Mouse (Mus musculus): ENCODE measurements around the gene Fam129a. TPM values are rescaled to one million over a fixed set of nuclear protein-coding genes. Genes with fewer than 3 reads are reported as not detected.
"Not testable (repeated sequence)": the region's sequence is repeated elsewhere in the genome, so short reads cannot be mapped to it uniquely, and the experiment has no call there.

The Fam129a gene
- polyA plus RNA-seq, 1 experiment from 2014 or later: 16.3 TPM

DNA sequence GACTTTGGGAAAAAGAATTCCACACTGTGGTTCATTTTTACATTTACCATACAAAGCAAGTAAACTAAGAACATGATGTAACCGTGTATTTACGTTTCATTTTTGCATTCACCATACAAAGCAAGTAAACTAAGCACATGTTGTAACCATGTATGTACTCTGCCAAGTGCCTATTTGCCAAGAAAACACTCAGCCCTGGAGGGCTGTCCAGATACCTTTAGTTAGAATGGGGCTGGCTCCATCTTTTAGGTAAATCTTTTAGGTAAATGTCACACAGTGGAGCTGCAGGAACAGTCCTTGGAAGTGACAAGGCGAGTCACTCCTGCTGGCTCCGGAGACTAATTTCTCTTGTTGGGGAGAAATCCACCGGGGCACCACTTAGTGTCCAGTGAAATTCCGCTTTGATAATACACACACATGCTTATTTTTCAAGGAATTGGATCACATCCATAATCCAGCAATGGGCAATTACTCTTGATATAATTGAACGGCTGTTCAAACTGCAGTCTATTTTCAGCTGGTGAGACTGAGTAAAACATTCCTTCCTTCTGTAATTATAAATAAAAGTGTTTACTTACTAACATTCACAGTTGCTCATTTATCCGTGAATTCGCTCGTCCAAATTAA, 150.5 kb downstream of the Fam129a start:
- H3K4me2 ChIP-seq (ENCODE audit: low read depth, low read length): no peak overlapping the region
- no peaks in the 10 kb centered on the region for H3K36me3 ChIP-seq (ENCODE audit: control insufficient read depth, insufficient read depth, low read length)
- H3K4me3 ChIP-seq (ENCODE audit: low read depth, low read length): no peak overlapping the region
- 67% methylated on average over 10 of the region's 10 CpGs for WGBS
- ATAC-seq (ENCODE audit: low read depth): no peak
- DNase-seq (ENCODE audit: low spot score): no peak
- H3K9ac ChIP-seq (ENCODE audit: low read depth, low read length): no peak overlapping the region
- no peaks in the 10 kb centered on the region for H3K27me3 ChIP-seq (replicated peaks; ENCODE audit: control insufficient read depth, insufficient read depth, low read length)
- H3K9me3 ChIP-seq (ENCODE audit: control insufficient read depth, low read length): no peaks in the 10 kb centered on the region
- H3K27ac ChIP-seq (replicated peaks; ENCODE audit: low read depth, low read length): no peak overlapping the region
- no peaks in the 10 kb centered on the region for H3K4me1 ChIP-seq (ENCODE audit: control insufficient read depth, insufficient read depth, low read length)

DNA sequence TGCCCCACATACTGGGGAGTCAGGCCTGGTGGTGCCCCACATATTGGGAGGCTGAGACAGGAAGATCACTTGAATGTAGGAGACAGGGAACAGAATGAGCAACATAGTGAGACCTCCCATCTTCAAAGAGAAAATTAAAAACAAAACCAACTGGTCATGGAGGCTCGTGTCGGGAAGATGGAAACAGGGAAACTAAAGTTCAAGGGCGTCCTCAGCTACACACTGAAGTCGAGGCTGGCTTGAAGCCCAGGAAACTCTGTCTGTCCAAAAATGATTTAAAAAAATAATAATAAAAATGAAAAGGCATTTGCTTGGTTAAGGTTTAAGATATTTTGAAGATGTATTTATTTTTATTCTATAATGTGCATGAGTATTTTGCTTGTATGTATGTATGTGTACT, 152.8 kb downstream of the Fam129a start:
- ATAC-seq (ENCODE audit: low read depth): no peak
- no peaks in the 10 kb centered on the region for H3K27me3 ChIP-seq (replicated peaks; ENCODE audit: control insufficient read depth, insufficient read depth, low read length)
- 71% methylated on average over 4 of the region's 4 CpGs for WGBS
- no peaks in the 10 kb centered on the region for H3K36me3 ChIP-seq (ENCODE audit: control insufficient read depth, insufficient read depth, low read length)
- H3K9me3 ChIP-seq (ENCODE audit: control insufficient read depth, low read length): no peaks in the 10 kb centered on the region
- H3K27ac ChIP-seq (replicated peaks; ENCODE audit: low read depth, low read length): no peak overlapping the region
- H3K4me1 ChIP-seq (ENCODE audit: control insufficient read depth, insufficient read depth, low read length): no peaks in the 10 kb centered on the region
- no peak overlapping the region for H3K4me3 ChIP-seq (ENCODE audit: low read depth, low read length)
- no peak overlapping the region for H3K9ac ChIP-seq (ENCODE audit: low read depth, low read length)
- H3K4me2 ChIP-seq (ENCODE audit: low read depth, low read length): no peak overlapping the region
- no peak for DNase-seq (ENCODE audit: low spot score)

DNA sequence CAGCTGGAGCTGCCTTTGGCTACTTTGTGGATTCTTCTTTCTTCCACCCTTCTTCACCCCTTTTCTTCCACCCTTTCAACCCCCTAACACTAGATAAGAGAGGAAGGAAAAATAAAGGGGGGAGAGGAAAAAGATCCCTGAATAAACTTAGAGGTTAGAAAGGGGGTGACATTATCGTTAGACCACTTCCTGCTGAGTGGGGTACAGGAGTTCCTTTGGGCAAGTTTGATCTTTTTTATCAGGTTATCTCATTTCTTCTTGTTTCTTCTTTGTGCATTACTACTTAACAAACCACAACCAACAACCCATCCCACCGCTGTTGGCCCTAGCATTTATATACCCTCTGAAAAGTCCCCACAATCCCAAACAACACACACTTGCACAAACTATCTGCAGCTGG, 154.6 kb downstream of the Fam129a start:
- no peak overlapping the region for H3K4me3 ChIP-seq (ENCODE audit: low read depth, low read length)
- H3K4me2 ChIP-seq (ENCODE audit: low read depth, low read length): no peak overlapping the region
- no peak overlapping the region for H3K9ac ChIP-seq (ENCODE audit: low read depth, low read length)
- H3K36me3 ChIP-seq (ENCODE audit: control insufficient read depth, insufficient read depth, low read length): no peaks in the 10 kb centered on the region
- ATAC-seq (ENCODE audit: low read depth) (no peak), DNase-seq (ENCODE audit: low spot score) (no peak)
- H3K4me1 ChIP-seq (ENCODE audit: control insufficient read depth, insufficient read depth, low read length): no peaks in the 10 kb centered on the region
- H3K27ac ChIP-seq (replicated peaks; ENCODE audit: low read depth, low read length): no peak overlapping the region
- H3K9me3 ChIP-seq (ENCODE audit: control insufficient read depth, low read length): no peaks in the 10 kb centered on the region
- H3K27me3 ChIP-seq (replicated peaks; ENCODE audit: control insufficient read depth, insufficient read depth, low read length): no peaks in the 10 kb centered on the region
- WGBS: 60% methylated on average over 2 of the region's 2 CpGs

DNA sequence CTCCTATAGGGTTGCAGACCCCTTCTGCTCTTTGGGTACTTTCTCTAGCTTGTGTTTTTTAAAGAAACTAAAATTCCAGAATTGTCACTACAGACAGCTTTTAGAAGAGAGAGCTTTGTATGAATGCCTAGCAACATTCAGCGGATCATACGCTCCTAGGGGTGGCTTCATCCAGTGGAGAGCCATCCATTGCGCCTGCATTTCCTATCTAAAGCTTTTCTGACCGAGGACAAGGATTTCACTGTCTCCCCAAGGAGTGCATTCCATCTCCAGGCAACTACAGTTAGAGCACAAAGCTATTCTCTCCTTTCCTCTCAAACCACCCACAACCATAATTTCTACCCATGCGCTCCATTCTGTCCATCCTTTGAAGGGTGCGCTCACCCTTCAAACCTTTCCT, 155.4 kb downstream of the Fam129a start:
- Histone ChIP-seq H3K27ac (replicated peaks; ENCODE audit: low read depth, low read length) (no peak overlapping the region), H3K4me3 (ENCODE audit: low read depth, low read length) (no peak overlapping the region), H3K4me1 (ENCODE audit: control insufficient read depth, insufficient read depth, low read length) (no peaks in the 10 kb centered on the region), H3K27me3 (replicated peaks; ENCODE audit: control insufficient read depth, insufficient read depth, low read length) (no peaks in the 10 kb centered on the region), H3K4me2 (ENCODE audit: low read depth, low read length) (no peak overlapping the region), H3K9me3 (ENCODE audit: control insufficient read depth, low read length) (no peaks in the 10 kb centered on the region), H3K36me3 (ENCODE audit: control insufficient read depth, insufficient read depth, low read length) (no peaks in the 10 kb centered on the region), H3K9ac (ENCODE audit: low read depth, low read length) (no peak overlapping the region)
- ATAC-seq (ENCODE audit: low read depth) (no peak), DNase-seq (ENCODE audit: low spot score) (no peak)
- 80% methylated on average over 6 of the region's 6 CpGs for WGBS

DNA sequence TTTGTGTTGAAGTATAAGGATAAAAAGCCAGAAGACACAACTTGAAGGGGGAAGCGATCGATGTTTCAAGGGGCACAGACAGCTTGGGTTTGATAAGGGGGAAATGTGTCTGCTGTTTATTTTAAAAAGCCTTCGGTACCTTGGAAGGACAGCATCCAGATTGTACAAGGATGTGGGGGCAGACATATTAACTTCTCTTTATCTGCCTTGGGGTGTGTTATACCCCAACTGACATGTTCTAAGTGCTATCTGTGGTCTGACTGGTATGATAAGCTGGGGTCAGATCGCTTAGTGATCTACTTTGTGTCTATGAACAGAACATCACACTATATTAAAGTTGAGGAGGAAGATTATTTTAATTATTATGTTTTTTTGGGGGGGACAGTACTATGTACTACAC, 157.2 kb downstream of the Fam129a start:
- no peak overlapping the region for H3K4me3 ChIP-seq (ENCODE audit: low read depth, low read length)
- no peaks in the 10 kb centered on the region for H3K4me1 ChIP-seq (ENCODE audit: control insufficient read depth, insufficient read depth, low read length)
- ATAC-seq (ENCODE audit: low read depth) (no peak), DNase-seq (ENCODE audit: low spot score) (no peak)
- H3K36me3 ChIP-seq (ENCODE audit: control insufficient read depth, insufficient read depth, low read length): no peaks in the 10 kb centered on the region
- H3K27ac ChIP-seq (replicated peaks; ENCODE audit: low read depth, low read length): no peak overlapping the region
- WGBS: 79% methylated on average over 4 of the region's 4 CpGs
- no peak overlapping the region for H3K4me2 ChIP-seq (ENCODE audit: low read depth, low read length)
- H3K27me3 ChIP-seq (replicated peaks; ENCODE audit: control insufficient read depth, insufficient read depth, low read length): no peaks in the 10 kb centered on the region
- H3K9me3 ChIP-seq (ENCODE audit: control insufficient read depth, low read length): no peaks in the 10 kb centered on the region
- no peak overlapping the region for H3K9ac ChIP-seq (ENCODE audit: low read depth, low read length)

DNA sequence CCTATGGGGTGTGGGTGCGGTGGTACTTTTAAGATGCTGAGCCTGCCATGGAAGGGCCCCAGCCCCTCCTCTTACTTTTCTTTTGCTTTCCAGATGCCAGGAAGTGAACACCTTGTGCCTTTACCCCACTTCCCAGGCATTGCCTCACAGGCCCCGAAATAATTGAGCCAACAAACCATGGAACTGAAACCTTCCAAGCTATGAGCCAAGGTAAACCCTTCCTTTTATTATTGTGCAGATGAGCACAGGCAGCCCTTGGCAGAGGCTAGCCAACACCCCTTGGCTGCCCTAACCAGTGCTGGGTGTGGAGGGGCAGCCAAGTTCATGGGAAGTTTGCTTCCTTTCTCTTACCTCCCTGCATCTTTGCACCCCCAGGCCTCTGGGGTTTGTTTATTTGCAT, 166.2 kb downstream of the Fam129a start:
- H3K4me2 ChIP-seq (ENCODE audit: low read depth, low read length): no peak overlapping the region
- no peak for DNase-seq (ENCODE audit: low spot score)
- no peaks in the 10 kb centered on the region for H3K27me3 ChIP-seq (replicated peaks; ENCODE audit: control insufficient read depth, insufficient read depth, low read length)
- no peak overlapping the region for H3K4me3 ChIP-seq (ENCODE audit: low read depth, low read length)
- H3K9ac ChIP-seq (ENCODE audit: low read depth, low read length): no peak overlapping the region
- H3K9me3 ChIP-seq (ENCODE audit: control insufficient read depth, low read length): no peaks in the 10 kb centered on the region
- no peak overlapping the region for H3K27ac ChIP-seq (replicated peaks; ENCODE audit: low read depth, low read length)
- WGBS: 80% methylated on average over 2 of the region's 2 CpGs
- no peak for ATAC-seq (ENCODE audit: low read depth)
- no peaks in the 10 kb centered on the region for H3K4me1 ChIP-seq (ENCODE audit: control insufficient read depth, insufficient read depth, low read length)
- H3K36me3 ChIP-seq (ENCODE audit: control insufficient read depth, insufficient read depth, low read length): no peaks in the 10 kb centered on the region

DNA sequence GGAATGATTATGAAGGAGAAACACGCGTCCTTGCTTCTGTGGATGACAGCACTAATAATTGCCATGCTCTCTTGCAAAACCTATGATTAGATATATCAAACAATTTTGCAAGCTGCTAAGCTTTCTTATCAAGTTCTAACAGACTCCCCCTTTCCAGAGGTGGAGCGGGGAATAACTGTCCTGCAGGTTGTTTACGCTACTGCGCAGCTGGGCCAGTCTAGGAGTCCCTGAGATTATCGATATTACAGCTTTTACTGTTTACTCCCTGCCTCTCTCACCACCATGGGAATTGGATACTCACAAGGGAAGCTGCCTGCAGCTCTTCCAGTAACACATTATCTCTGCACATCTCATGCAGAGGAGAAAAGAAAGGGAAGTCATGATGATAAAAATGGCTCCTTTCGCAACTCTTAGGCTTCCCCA, 170.2 kb downstream of the Fam129a start:
- Histone ChIP-seq H3K9me3 (ENCODE audit: control insufficient read depth, low read length) (no peaks in the 10 kb centered on the region), H3K27ac (replicated peaks; ENCODE audit: low read depth, low read length) (no peak overlapping the region), H3K4me1 (ENCODE audit: control insufficient read depth, insufficient read depth, low read length) (no peaks in the 10 kb centered on the region), H3K4me2 (ENCODE audit: low read depth, low read length) (no peak overlapping the region), H3K9ac (ENCODE audit: low read depth, low read length) (no peak overlapping the region), H3K4me3 (ENCODE audit: low read depth, low read length) (no peak overlapping the region), H3K36me3 (ENCODE audit: control insufficient read depth, insufficient read depth, low read length) (no peaks in the 10 kb centered on the region), H3K27me3 (replicated peaks; ENCODE audit: control insufficient read depth, insufficient read depth, low read length) (no peaks in the 10 kb centered on the region)
- WGBS: 80% methylated on average over 7 of the region's 7 CpGs
- DNase-seq (ENCODE audit: low spot score) (no peak), ATAC-seq (ENCODE audit: low read depth) (no peak)

DNA sequence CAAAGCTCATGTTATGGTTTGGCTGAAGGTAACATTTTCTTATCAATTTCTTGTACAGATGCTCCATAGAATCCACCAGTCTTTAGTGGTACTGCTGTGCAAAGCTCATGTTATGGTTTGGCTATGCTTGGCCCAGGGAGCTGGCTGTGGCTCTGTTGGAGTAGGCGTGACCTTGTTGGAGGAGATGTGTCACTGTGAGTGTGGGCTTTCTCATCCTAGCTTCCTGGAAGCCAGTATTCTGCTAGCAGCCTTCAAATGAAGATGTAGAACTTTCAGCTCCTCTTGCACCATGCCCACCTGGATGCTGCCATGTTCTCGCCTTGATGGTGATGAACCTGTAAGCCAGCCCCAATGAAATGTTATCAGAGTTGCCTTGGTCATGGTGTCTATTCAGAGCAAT, 178.9 kb downstream of the Fam129a start:
- not testable (repeated sequence) for ATAC-seq (ENCODE audit: low read depth); H3K27me3 ChIP-seq (replicated peaks; ENCODE audit: control insufficient read depth, insufficient read depth, low read length); H3K4me2 ChIP-seq (ENCODE audit: low read depth, low read length); H3K9me3 ChIP-seq (ENCODE audit: control insufficient read depth, low read length); H3K4me3 ChIP-seq (ENCODE audit: low read depth, low read length); H3K27ac ChIP-seq (replicated peaks; ENCODE audit: low read depth, low read length); H3K9ac ChIP-seq (ENCODE audit: low read depth, low read length); H3K36me3 ChIP-seq (ENCODE audit: control insufficient read depth, insufficient read depth, low read length); H3K4me1 ChIP-seq (ENCODE audit: control insufficient read depth, insufficient read depth, low read length); DNase-seq (ENCODE audit: low spot score)
- WGBS: 95% methylated on average over 2 of the region's 2 CpGs

DNA sequence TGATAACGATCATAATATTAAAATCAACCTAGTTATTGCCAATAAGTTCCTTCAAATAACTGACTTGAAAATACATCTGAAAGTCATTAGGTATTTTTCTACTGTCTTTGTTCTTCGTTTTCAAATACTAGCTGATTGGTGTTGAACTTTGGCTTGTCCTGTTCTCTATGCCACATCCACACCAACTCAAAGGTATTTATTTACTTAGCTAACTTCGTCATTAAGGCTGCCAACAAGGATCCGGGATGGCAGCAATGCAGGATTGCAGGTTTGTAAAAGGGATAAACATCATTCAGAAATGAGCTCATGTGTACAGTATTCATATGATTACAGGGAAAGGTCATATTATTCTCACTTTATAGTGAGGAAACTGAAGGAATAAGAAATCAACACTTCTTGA, 182.0 kb downstream of the Fam129a start:
- H3K27ac ChIP-seq (replicated peaks; ENCODE audit: low read depth, low read length): no peak overlapping the region
- no peak overlapping the region for H3K4me2 ChIP-seq (ENCODE audit: low read depth, low read length)
- ATAC-seq (ENCODE audit: low read depth) (no peak), DNase-seq (ENCODE audit: low spot score) (no peak)
- no peak overlapping the region for H3K4me3 ChIP-seq (ENCODE audit: low read depth, low read length)
- no peaks in the 10 kb centered on the region for H3K9me3 ChIP-seq (ENCODE audit: control insufficient read depth, low read length)
- WGBS: 61% methylated on average over 4 of the region's 4 CpGs
- peaks cover 19% of the 10 kb centered on the region for H3K4me1 ChIP-seq (ENCODE audit: control insufficient read depth, insufficient read depth, low read length)
- no peaks in the 10 kb centered on the region for H3K27me3 ChIP-seq (replicated peaks; ENCODE audit: control insufficient read depth, insufficient read depth, low read length)
- H3K9ac ChIP-seq (ENCODE audit: low read depth, low read length): no peak overlapping the region
- no peaks in the 10 kb centered on the region for H3K36me3 ChIP-seq (ENCODE audit: control insufficient read depth, insufficient read depth, low read length)
